8 mouse cellular contexts compared by ENCODE assay signal in the genomic region with DNA sequence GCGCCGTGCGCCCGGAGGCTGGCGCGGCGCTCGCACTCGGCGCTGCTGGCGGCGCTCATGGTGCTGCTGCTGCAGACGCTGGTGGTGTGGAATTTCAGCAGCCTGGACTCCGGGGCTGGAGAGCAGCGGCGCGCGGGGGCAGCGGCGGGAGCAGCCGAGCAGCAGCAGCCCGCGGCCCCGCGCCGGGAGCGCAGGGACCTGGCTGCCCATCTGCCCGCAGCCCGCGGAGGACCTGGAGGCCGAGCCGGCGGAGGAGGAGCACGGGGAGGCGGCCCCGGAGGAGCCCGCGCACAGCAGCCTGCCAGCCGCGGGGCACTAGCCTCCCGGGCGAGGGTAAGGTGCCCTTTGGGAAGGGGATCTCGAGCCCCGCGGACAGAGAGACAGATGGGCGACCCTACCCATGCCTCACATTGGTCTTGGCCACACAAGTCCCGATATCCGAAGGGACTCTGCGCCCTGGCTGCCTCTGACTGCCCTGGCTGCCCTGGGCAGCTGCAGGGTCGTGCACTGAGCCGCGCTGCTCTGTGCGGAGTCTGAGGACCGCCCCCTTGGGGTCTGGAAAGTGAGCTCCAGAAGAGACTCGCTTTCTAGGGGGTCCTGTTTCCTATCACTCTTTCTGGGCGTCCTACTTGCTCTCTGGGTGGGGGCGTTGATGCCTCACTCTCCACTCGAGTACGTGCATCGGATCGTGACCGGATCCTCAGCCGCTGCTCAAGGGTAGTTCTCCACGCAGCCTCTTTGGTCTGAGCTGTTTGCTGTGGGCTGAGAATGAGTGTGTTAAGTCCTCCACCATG. TPM values are rescaled to one million over a fixed set of nuclear protein-coding genes. Genes with fewer than 3 reads are reported as not detected.
A peak's percentile ranks its signal among the peaks of the same experiment; 100 is the strongest.
DNase-seq lines count a peak whose midpoint lies in the region; ATAC-seq and TF ChIP-seq lines count a peak whose summit lies in the region.

No protein-coding gene starts in this region.

- TF ChIP-seq CTCF in kidney, adult 2 months (conservative IDR thresholded peaks at IDR 0.05; ENCODE audit: insufficient read depth, insufficient read length, low read depth, low read length): no peak
- no peak for TF ChIP-seq CTCF in bone marrow, adult 2 months (IDR thresholded peaks at IDR 0.05; ENCODE audit: control insufficient read depth, insufficient read depth, low read length)
- peak; percentile 14; the same call in 1 of the 2 replicates for TF ChIP-seq CTCF in lung, embryonic 14.5 days (IDR thresholded peaks at IDR 0.05; ENCODE audit: low read depth)

- TF ChIP-seq POLR2A in kidney, adult 2 months (IDR thresholded peaks at IDR 0.05; ENCODE audit: low read depth, low read length): no peak
- TF ChIP-seq POLR2A in bone marrow, adult 2 months (IDR thresholded peaks at IDR 0.05; ENCODE audit: borderline replicate concordance, control insufficient read depth, low read depth, low read length): no peak

- no peaks in the 10 kb centered on the region for H3K27me3 ChIP-seq in kidney, adult 2 months (replicated peaks; ENCODE audit: control insufficient read depth, insufficient read depth, low read length)
- H3K27me3 ChIP-seq in forebrain, embryonic 14.5 days (replicated peaks; ENCODE audit: control insufficient read depth, insufficient read depth, low read length): 0 out of 2 replicates have a peak, but pooled peaks cover 2% of the 10 kb centered on the region
- H3K27me3 ChIP-seq in lung, embryonic 14.5 days (ENCODE audit: insufficient read depth, low read length): peaks cover 19% of the 10 kb centered on the region; the same call in 1 of the 2 replicates

- ATAC-seq in forebrain, embryonic 14.5 days: peak; percentile 75
- peak; percentile 73 for ATAC-seq in lung, embryonic 14.5 days (ENCODE audit: insufficient read depth)

- peak; percentile 58 for DNase-seq in kidney, adult 2 months
- DNase-seq in kidney, adult 9 months: no peak
- DNase-seq in forebrain, embryonic 14.5 days (ENCODE audit: low spot score): peak; percentile 68
- peak; percentile 58 for DNase-seq in induced T-regulatory cell, adult 2 months (ENCODE audit: low read depth)
- DNase-seq in lung, embryonic 14.5 days: peak; percentile 73
- DNase-seq in ovary, postnatal 14 days (ENCODE audit: low spot score): peak; percentile 39
- no peak for DNase-seq in MN1 (ENCODE audit: low spot score)

- WGBS in kidney, adult 2 months: under 1% methylated on average over 64 of the region's 64 CpGs
- under 1% methylated on average over 62 of the region's 64 CpGs for WGBS in bone marrow, adult 2 months
- 0% methylated on average over 63 of the region's 64 CpGs for whole genome bisulfite sequencing in forebrain, embryonic 14.5 days
- WGBS in lung, embryonic 14.5 days: 0% methylated on average over 47 of the region's 64 CpGs

- H3K4me1 ChIP-seq in kidney, adult 2 months (ENCODE audit: control insufficient read depth, insufficient read depth, low read length): peaks cover 15% of the 10 kb centered on the region; the same call in 1 of the 2 replicates
- H3K4me1 ChIP-seq in bone marrow, adult 2 months (ENCODE audit: control insufficient read depth, insufficient read depth, low read length): peaks cover 1% of the 10 kb centered on the region; the same call in 1 of the 2 replicates
- H3K4me1 ChIP-seq in forebrain, embryonic 14.5 days (ENCODE audit: control insufficient read depth, insufficient read depth, low read length): peaks cover 22% of the 10 kb centered on the region
- peaks cover 5% of the 10 kb centered on the region; the same call in 1 of the 2 replicates for H3K4me1 ChIP-seq in lung, embryonic 14.5 days (ENCODE audit: insufficient read depth)

- peak overlapping the region; percentile 45 for H3K27ac ChIP-seq in kidney, adult 2 months (ENCODE audit: insufficient read depth, low read depth, low read length)
- peak overlapping the region; percentile 86 for H3K27ac ChIP-seq in bone marrow, adult 2 months (ENCODE audit: control insufficient read depth, insufficient read depth, low read depth, low read length, poor library complexity)
- peak overlapping the region; percentile 83 for H3K27ac ChIP-seq in forebrain, embryonic 14.5 days (ENCODE audit: low read depth, low read length)
- peak overlapping the region; percentile 63; the same call in 1 of the 2 replicates for H3K27ac ChIP-seq in lung, embryonic 14.5 days (ENCODE audit: low read depth)

- no peaks in the 10 kb centered on the region for H3K9me3 ChIP-seq in forebrain, embryonic 14.5 days (replicated peaks; ENCODE audit: control insufficient read depth, low read length)
- H3K9me3 ChIP-seq in lung, embryonic 14.5 days (ENCODE audit: low read depth, low read length): no peaks in the 10 kb centered on the region

- H3K4me3 ChIP-seq in kidney, adult 2 months (ENCODE audit: insufficient read depth, low read depth, low read length): peak overlapping the region; percentile 88
- H3K4me3 ChIP-seq in bone marrow, adult 2 months (replicated peaks; ENCODE audit: control insufficient read depth, low read depth, low read length): peak overlapping the region; percentile 82
- peak overlapping the region; percentile 79 for H3K4me3 ChIP-seq in forebrain, embryonic 14.5 days (ENCODE audit: low read depth, low read length)
- H3K4me3 ChIP-seq in lung, embryonic 14.5 days (ENCODE audit: low read depth, low read length): peak overlapping the region; percentile 73

- peak overlapping the region; percentile 85 for H3K9ac ChIP-seq in forebrain, embryonic 14.5 days (ENCODE audit: low read length)
- H3K9ac ChIP-seq in lung, embryonic 14.5 days: peak overlapping the region; percentile 67

- H3K36me3 ChIP-seq in kidney, adult 2 months (ENCODE audit: control insufficient read depth, insufficient read depth, low read length): no peaks in the 10 kb centered on the region
- no peaks in the 10 kb centered on the region for H3K36me3 ChIP-seq in forebrain, embryonic 14.5 days (ENCODE audit: control insufficient read depth, insufficient read depth, low read length)
- H3K36me3 ChIP-seq in lung, embryonic 14.5 days (ENCODE audit: insufficient read depth): no peaks in the 10 kb centered on the region

- H3K4me2 ChIP-seq in forebrain, embryonic 14.5 days (ENCODE audit: low read length): peak overlapping the region; percentile 88
- H3K4me2 ChIP-seq in lung, embryonic 14.5 days: peak overlapping the region; percentile 90

RNA-seq across cellular contexts. Expression of gene Xylt1, which starts 0.6 kb away (rescaled TPM):
- 5.9 and 6.1 TPM in 2 replicates for polyA plus RNA-seq in kidney, adult 2 months (2012; rRNA removed)
- polyA plus RNA-seq in bone marrow, adult 2 months (2011; ENCODE audit: insufficient read depth, insufficient read length, low replicate concordance, missing spikeins): 6.6 and 16.4 TPM in 2 replicates
- 1.5 and 2.2 TPM in 2 replicates for polyA plus RNA-seq in forebrain, embryonic 14.5 days (2014; fragmentation: Nextera tagmentation; extraction: Ambion mirVana)
- polyA plus RNA-seq in lung, embryonic 14.5 days (2014; fragmentation: Nextera tagmentation; extraction: Ambion mirVana): 1.0 and 1.3 TPM in 2 replicates

Comparison
In these comparisons a context has a peak if more than half of its experiments do, and no peak if none do; other contexts are left out.
1. DNase-seq: peak in kidney, adult 2 months (single experiment), forebrain, embryonic 14.5 days (single experiment), induced T-regulatory cell, adult 2 months (single experiment), lung, embryonic 14.5 days (single experiment) and ovary, postnatal 14 days (single experiment); none in kidney, adult 9 months (single experiment) and MN1 (single experiment).
2. Peak in every context shown above with its lines, with median percentiles within 50 percentile points of each other: H3K27ac ChIP-seq and H3K4me3 ChIP-seq.